Mouse (Mus musculus): Measurements from ENCODE around the gene Ehmt2. TPM values are rescaled to one million over a fixed set of nuclear protein-coding genes. Genes with fewer than 3 reads are reported as not detected.

The Ehmt2 gene
- 10 to 100 TPM; 25.5 to 26.4 TPM for total RNA-seq (2021)
- long read RNA-seq, experiment 1, partial matches to known transcripts: 3 of 5 reads
- long read RNA-seq, experiment 1, other reads (novel, unspliced or antisense): 1 of 5 reads
- long read RNA-seq, experiment 2, partial matches to known transcripts: 13 of 21 reads
- long read RNA-seq, experiment 2, other reads (novel, unspliced or antisense): 3 of 21 reads

- DNase-seq: peak; percentile 84
Measured at GRCm38 (mm10) chr17:34898160-34898586, at the start of gene Ehmt2, which contains the start of gene C2. Gene Ehmt2, plus strand, starts transcription at chr17:34898469. Gene C2, minus strand, starts transcription at chr17:34898265.

- peak; percentile 97 for DNase-seq
Measured at GRCm38 (mm10) chr17:34849722-34850516, 48.4 kb upstream of the Ehmt2 start, which contains the start of the genes Skiv2l and Nelfe. Gene Skiv2l, minus strand, starts transcription at chr17:34850210. Gene Nelfe, plus strand, starts transcription at chr17:34850391.

GRCm38 (mm10) chr17:34850517-34851125 is 47.6 kb upstream of the Ehmt2 start:
- DNase-seq: no peak

- DNase-seq: no peak
Measured at GRCm38 (mm10) chr17:34853511-34853910, 44.8 kb upstream of the Ehmt2 start.

DNA sequence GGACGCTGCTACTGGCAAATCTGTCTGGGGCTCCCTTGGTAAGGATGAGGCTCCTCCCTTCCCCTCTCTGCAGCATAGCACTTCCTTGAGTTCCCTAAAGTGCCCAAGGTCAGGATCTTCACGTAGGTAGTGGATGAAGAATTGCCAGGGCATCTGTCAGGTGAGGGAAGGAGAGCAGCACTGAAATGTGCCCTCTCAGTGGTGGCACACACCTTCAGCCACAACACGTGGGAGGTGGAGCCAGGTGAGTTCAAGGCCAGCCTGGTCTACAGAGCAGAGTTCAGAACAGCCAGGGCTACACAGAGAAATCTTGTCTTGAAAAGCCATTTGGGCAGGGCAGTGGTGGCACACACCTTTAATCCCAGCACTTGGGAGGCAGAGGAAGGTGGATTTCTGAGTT is 43.5 kb upstream of the Ehmt2 start:
- DNase-seq: no peak

DNA sequence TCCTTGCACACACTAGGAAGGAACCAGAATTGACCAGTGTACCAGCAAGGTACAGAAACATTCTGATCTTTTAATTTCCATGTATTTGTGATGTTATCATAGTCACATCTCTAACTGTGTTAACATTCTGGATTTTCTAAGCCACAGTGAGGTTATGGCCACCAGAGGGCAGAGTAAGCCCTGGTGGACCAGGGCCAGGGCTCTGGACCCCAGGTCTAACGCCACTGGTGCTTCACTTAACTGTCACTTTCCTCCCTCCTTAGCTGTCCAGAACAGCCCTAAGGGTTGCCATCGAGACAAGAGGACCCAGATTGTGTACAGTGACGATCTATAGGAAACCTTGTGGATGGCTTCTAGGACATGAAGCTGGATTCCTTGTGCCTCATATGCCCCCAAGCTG is 42.4 kb upstream of the Ehmt2 start:
- DNase-seq: no peak

DNA sequence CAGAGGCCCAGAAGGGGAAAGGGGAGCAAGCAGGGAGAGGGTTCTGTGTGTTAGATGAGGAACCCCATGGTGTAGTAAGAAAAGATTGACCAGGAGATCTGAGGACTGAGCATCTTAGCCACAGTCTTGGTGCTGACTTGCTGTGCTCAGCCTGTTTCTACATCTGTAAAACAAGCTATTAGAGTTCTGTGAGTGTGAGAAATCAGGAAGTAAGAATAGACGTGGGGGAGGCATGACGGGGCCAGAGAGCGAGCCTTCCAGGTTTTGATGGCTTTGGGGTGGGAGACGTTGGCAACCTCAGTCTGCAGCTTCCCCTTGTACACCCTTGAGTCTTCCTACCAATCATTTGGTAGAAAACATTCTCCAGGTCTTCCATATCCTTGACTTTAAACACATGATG is 39.6 kb upstream of the Ehmt2 start:
- no peak for DNase-seq

DNA sequence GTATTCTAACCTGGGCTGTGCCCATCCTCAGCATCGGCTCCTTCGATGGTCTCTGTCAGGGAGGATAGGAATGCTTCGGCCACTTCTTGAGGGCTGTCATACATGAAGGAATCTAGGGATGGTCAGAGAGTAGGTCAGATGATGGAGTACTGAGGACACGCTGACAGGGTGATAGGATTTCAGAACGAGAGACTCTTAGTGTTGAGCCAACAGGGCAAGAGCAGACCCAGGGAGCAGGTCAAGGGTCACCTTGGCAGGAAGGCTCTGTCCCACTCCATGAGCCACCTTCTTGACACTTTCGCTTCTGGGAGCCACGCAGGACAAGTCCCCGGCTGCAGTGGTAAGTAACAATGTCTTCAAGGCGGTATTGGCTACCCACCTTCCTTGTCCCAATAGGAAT is 37.8 kb upstream of the Ehmt2 start:
- DNase-seq: no peak

DNA sequence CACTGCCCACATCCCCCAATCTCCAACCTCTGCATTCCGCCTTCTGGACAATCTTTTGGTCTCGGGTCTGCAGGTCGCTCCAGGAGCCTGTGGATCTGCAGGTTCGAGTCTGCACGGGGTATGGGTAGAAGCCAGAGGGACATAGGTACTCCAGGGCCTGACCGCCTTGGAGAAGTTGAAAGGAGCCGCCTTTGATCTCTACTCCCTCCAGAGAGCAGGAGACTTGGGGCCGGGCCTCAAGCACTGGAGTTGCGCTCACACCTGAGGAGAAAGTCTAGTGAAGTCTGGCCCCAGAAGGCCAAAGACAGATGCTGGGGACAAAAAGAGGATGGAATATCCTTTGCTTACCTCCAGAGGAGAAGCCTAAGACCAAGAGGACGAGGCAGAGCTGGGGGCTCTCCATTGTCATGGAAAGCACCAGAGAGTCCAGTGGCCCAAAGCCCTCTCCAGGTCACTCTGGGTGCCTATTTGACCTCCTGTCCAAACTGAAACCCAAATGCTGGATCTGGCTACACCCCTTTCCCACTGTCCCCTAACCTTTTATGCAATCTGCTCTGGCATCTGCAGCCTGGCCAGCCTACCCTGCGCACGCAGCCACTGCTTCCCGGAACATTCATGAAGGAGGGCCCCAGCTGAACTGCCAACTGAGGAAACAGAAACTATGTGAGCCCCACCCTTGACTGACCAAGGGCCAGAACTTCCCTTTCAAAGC is 36.4 kb upstream of the Ehmt2 start:
- no peak for DNase-seq

- DNase-seq: no peak
Measured at GRCm38 (mm10) chr17:34862416-34863081, 35.7 kb upstream of the Ehmt2 start, which contains the start of gene Cfb. Gene Cfb, minus strand, starts transcription at chr17:34862518.

GRCm38 (mm10) chr17:34865981-34866380 is 32.3 kb upstream of the Ehmt2 start:
- no peak for DNase-seq

DNA sequence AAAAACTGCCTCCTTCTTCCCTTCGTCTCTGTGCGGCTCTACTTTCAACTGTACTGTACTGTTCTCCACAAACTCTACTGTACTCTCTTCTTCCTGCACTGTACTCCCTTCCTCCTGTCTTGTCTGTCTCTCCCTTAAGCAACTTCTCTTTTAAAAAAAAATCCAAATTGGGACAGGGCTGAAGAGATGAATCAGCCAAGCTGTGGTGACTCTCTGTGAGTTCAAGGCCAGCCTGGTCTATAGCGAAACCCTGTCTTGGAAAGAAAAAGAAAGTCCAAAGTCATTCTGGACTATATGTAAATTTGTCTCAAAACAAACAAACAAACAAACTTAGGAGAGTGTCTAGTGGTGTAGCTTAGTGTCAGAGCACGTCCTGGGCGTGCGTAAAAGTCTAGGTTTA is 23.9 kb upstream of the Ehmt2 start:
- DNase-seq: no peak

DNA sequence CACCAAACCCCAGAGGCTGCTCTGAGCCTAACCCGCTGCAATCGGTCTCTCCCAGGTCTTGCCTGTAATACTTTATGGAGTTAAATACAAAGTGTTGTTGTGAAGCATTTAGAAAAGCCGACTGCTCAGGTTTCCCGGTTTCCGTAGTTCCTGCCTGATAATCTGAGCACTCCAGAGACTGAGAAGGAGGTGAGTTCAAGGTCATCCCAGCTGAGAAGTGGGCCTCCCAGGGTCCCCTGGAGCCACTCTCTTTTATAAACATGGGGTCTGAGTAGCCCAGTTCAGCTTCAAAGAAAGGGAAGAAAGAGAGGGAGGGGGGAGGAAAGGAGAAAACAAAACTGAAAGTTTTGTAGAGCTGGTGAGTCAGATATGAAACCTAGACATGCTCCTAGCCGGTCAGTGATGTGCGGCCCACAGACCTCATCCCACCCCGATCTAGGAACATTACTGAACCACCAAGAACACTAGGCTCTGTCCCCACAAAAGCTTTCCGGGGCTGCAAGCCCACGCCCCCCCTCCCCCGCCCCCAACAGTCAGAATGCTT is 18.9 kb upstream of the Ehmt2 start, which contains the start of gene Zbtb12:
Zbtb12 (plus strand) TSS at position 148 of the 544 bp plus-strand sequence.
- no peak for DNase-seq

DNA sequence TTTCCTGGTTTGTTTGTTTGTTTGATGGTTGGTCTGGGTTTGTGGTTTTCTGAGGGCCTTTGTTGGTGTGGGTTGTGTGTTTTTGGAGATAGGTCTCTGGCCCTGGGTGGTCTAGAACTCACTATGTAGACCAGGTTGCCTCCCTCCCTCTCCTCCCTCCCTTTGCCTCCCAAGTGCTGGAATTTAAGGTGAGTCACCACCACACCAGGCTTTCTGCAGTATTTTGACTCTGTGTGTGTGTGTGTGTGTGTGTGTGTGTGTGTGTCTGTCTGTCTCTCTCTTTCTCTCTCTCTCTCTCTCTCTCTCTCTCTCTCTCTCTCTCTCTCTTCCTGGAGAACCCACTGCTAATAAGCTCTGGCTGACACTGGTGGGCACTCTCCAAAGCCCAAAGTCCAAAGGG is 17.1 kb upstream of the Ehmt2 start:
- DNase-seq: no peak

DNA sequence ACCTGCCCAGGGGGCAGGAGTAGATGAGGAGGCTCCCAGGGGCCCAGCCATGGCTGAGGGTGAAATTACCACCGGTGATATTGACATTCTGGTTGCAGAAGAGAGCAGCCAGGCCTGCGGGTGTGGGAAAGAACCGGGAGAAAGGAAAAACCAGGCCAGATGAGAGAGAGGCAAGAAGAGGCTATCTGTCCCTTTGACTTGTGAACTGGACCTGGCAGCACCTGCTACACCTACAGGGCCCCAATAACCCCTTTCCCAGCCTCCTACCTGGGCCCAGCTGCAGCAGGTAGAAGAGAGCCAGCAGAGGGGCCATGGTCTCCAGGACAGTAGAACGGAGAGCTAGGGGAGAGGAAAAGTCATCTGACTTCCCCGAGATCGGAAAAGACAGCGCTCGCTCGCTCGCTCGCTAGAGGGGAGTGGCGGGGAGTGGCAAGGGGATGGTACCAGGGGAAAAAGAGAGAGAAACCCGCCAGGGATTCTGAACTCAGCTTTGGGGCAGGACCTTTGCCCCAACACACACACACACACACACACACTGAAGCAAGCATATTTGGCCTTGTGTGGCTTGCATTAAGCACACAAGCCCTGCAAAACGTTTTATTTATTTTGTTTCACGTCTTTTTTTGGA is 16.5 kb upstream of the Ehmt2 start, which contains the start of gene Gm20547:
Gm20547 (minus strand) TSS at position 360 of the 628 bp plus-strand sequence.
- DNase-seq: no peak

GRCm38 (mm10) chr17:34883332-34883731 is 14.9 kb upstream of the Ehmt2 start:
- no peak for DNase-seq

DNA sequence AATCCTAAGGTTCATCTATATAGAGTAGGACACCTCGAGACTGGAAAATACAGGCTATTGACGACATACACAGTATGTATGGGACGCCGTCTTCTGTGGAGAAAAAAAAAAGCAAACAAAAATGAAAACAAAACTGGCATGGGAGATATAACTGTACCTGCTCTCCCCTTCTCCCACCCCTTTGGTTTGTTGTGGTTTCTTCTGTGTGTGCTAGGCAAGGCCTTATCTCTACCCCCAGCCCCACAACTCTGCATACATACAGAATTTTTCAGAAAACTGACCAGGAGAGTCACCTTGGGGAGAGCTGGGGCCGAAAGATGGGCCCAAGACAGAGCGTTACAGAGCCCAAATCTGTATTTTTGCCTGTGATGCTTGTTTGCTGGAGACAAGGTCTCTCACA is 13.6 kb upstream of the Ehmt2 start:
- DNase-seq: no peak

DNA sequence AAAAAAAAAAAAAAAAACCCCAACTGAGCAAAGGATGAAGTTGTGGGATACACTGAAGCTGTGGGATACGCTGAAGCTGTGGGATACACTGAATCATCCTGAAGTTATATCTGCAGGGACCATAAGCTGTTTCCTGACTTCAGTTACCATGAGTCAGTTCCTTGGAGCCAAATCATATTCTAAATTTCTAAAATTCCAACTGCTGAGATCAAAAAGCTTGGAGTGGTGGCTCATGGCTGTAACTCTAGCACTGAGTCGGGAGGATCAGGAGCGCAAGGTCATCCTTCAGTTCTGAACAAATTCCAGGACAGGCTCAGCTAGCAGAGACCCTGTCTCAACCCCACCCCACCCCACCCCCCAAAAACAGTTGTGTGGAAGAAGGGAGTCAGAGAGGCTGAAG is 12.7 kb upstream of the Ehmt2 start:
- no peak for DNase-seq

- DNase-seq: no peak
Measured at GRCm38 (mm10) chr17:34887942-34888341, 10.3 kb upstream of the Ehmt2 start.

- no peak for DNase-seq
Measured at GRCm38 (mm10) chr17:34890074-34890743, 8.1 kb upstream of the Ehmt2 start.
